Mouse (Mus musculus) midbrain, embryonic 14.5 days (tissue): ENCODE data around the gene Otx2. TPM values are rescaled to one million over a fixed set of nuclear protein-coding genes. Genes with fewer than 3 reads are reported as not detected.

Source experiments
- ATAC-seq: fragments of 200-750 bp; cut with Nextera tagmentation; 2 replicates; pipeline ENCODE4 v1.8.0; 2017; ENCODE audit warnings: moderate number of reproducible peaks, moderate library complexity; ENCODE audit not compliant: low FRiP score, low TSS enrichment
- DNase-seq: peaks from one replicate; pipeline ENCODE4 v3.0.0-alpha.2; 2015
- H3K27ac ChIP-seq: fragments of 300-500 bp; sonication (generic); replicated peaks from 2 replicates; pipeline ENCODE4 v1.5.1; 2014; ENCODE audit warnings: mild to moderate bottlenecking, low read depth, low read length, moderate library complexity
- H3K27me3 ChIP-seq: fragments of 300-500 bp; sonication (generic); 2 replicates; pipeline ENCODE4 v1.6.1; 2014; ENCODE audit warnings: low read length, control low read depth, mixed read lengths; ENCODE audit not compliant: control insufficient read depth, insufficient read depth
- H3K36me3 ChIP-seq: fragments of 300-500 bp; sonication (generic); 2 replicates; pipeline ENCODE4 v1.6.1; 2014; ENCODE audit warnings: low read length, control low read depth; ENCODE audit not compliant: control insufficient read depth, insufficient read depth
- H3K4me1 ChIP-seq: fragments of 300-500 bp; sonication (generic); 2 replicates; pipeline ENCODE4 v1.6.1; 2014; ENCODE audit warnings: mild to moderate bottlenecking, antibody characterized with exemption, low read length, control low read depth; ENCODE audit not compliant: control insufficient read depth, insufficient read depth
- H3K4me2 ChIP-seq: fragments of 300-500 bp; sonication (generic); 2 replicates; pipeline ENCODE4 v1.6.1; 2014; ENCODE audit warnings: mild to moderate bottlenecking, low read length, moderate library complexity
- H3K4me3 ChIP-seq: fragments of 300-500 bp; sonication (generic); replicated peaks from 2 replicates; pipeline ENCODE4 v1.5.1; 2014; ENCODE audit warnings: low read depth, low read length
- H3K9ac ChIP-seq: fragments of 300-500 bp; sonication (generic); replicated peaks from 2 replicates; pipeline ENCODE4 v1.6.1; 2014; ENCODE audit warnings: mild to moderate bottlenecking, low read length, moderate library complexity
- H3K9me3 ChIP-seq: fragments of 300-500 bp; sonication (generic); 2 replicates; pipeline ENCODE4 v1.6.1; 2016; ENCODE audit warnings: low read length, control low read depth, mixed read lengths; ENCODE audit not compliant: control insufficient read depth
- WGBS: fragments of 180-500 bp; shearing (Covaris S2); extraction: QIAGEN DNeasy Blood & Tissue Kit; methylation state at CpG from one replicate; pipeline ENCODE4 v1.1.7; 2014; 5-methylcytosine and 5-hydroxymethylcytosine counted together
- polyA plus RNA-seq: library from polyadenylated mRNA; unstranded; fragments of >200 nt; fragmentation: Nextera tagmentation; extraction: Ambion mirVana; gene quantifications from 2 replicates; pipeline ENCODE4 v1.2.1, GENCODE M21; 2014

The Otx2 gene
- polyA plus RNA-seq, 1 experiment from 2014 or later = 129 TPM

GRCm38 (mm10) chr14:48670761-48671479 is 2.7 kb downstream of the Otx2 start:
- ATAC-seq (no peak), DNase-seq (peak; percentile 57)
- Histone ChIP-seq H3K9me3 (no peaks in the 10 kb centered on the region), H3K36me3 (no peaks in the 10 kb centered on the region), H3K9ac (peak overlapping the region; percentile 76; the same call in 1 of the 2 replicates), H3K27me3 (peaks cover 7% of the 10 kb centered on the region; the same call in 1 of the 2 replicates), H3K4me3 (peak overlapping the region; percentile 58), H3K4me1 (peaks cover 14% of the 10 kb centered on the region), H3K4me2 (peak overlapping the region; percentile 86), H3K27ac (peak overlapping the region; percentile 91)
- WGBS = 11% methylated on average over 4 of the region's 4 CpGs

DNA sequence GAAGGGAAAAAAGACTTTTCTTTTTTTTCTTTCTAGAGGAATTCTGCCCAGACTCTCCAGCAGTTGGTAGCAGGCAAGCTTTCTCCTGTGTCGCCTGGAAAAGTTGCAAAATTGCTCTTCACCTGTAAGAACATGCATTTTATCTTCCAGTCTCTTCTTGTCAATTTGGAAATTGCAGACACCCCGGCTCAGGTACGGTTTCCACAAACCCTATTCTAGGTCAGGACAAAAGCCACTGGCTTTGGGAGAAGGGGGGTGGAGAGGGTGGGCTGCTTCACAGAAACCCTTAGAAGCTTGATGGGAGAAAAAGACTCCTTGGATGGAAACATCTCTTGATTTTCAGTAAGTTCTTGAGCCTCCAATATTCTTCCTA is 3.4 kb downstream of the Otx2 start:
- 4% methylated on average over 3 of the region's 3 CpGs for WGBS
- H3K9ac ChIP-seq = peak overlapping the region; percentile 76; the same call in 1 of the 2 replicates
- no peaks in the 10 kb centered on the region for H3K36me3 ChIP-seq
- peaks cover 9% of the 10 kb centered on the region for H3K4me1 ChIP-seq
- peak overlapping the region; percentile 91 for H3K27ac ChIP-seq
- H3K9me3 ChIP-seq = no peaks in the 10 kb centered on the region
- peak; percentile 62 for DNase-seq
- peak overlapping the region; percentile 86 for H3K4me2 ChIP-seq
- H3K4me3 ChIP-seq = peak overlapping the region; percentile 58
- H3K27me3 ChIP-seq = peaks cover 7% of the 10 kb centered on the region; the same call in 1 of the 2 replicates
- no peak for ATAC-seq

DNA sequence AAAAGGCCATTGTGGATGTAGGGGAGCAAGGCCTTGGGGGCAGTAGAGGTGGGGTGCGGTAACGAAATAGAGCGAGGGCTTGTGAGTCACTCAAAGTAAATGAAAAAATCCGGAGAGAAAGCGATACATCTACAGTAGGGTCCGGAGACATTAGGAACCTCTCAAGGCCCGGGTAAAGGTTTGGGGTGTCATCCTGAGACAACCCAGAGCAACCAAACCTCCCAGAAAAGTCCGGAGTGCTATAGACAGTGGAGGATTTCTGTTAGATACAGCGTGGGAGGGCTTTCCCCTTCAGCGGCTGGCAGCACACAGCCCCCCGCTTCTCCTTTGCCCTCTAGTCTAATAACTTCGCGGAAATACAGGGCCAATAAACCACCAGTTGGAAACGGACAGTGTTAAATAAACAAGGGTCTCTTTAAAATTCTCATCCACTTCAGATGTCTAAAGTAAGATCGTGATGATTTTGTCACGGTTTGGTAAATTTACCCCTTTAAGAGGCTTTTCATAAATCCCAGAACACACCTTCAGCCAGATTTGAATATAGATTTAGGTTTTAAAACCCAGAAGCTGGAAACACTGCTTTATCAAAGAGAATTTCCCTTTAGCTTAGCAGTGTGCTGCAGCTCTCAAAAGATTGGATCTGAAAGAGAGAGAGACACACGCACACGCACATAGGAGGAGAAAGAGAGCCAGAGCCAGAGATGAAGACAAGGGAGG is 3.9 kb downstream of the Otx2 start:
- Histone ChIP-seq H3K27me3 (peaks cover 7% of the 10 kb centered on the region; the same call in 1 of the 2 replicates), H3K36me3 (no peaks in the 10 kb centered on the region), H3K4me1 (peaks cover 8% of the 10 kb centered on the region), H3K9me3 (no peaks in the 10 kb centered on the region), H3K27ac (peak overlapping the region; percentile 91), H3K9ac (peak overlapping the region; percentile 76), H3K4me2 (peak overlapping the region; percentile 86), H3K4me3 (peak overlapping the region; percentile 58)
- 4% methylated on average over 18 of the region's 18 CpGs for WGBS
- no peak for ATAC-seq
- peak; percentile 65 for DNase-seq

DNA sequence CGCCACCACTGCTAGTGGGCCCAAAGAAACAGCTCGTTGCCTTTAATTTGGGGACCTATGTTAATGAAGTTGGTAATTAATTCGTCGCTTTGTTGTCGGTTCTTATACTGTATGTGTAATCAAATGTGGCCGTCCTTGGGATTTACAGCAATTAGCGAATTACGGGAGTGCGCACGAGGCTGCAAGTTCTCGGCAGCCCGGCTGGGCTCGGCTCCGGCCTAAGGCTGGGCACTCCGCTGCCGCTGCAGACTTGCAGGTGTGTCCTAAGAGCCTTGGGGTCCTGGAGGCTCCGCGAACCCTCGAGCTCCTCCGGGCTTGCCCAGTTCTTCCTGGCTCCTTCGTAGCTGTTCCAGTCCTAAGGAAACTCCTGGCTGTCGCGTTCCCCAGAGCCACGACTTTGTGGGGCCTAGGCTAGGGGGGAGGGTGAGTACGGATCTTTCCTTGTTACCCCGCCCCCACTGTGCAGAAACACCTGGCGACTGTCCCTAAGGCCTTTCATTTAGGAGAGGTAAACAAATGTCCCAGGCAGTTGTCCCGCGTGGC is 4.8 kb downstream of the Otx2 start:
- Histone ChIP-seq H3K9me3 (no peaks in the 10 kb centered on the region), H3K27me3 (peaks cover 7% of the 10 kb centered on the region; the same call in 1 of the 2 replicates), H3K27ac (peak overlapping the region; percentile 91), H3K36me3 (no peaks in the 10 kb centered on the region), H3K4me2 (peak overlapping the region; percentile 86), H3K9ac (peak overlapping the region; percentile 76), H3K4me3 (peak overlapping the region; percentile 58), H3K4me1 (peaks cover 4% of the 10 kb centered on the region)
- WGBS = 1% methylated on average over 29 of the region's 29 CpGs
- DNase-seq = peak; percentile 73
- ATAC-seq = 0 out of 2 replicates have a peak, but pooled peaks have one; percentile 39

- ATAC-seq (0 out of 2 replicates have a peak, but pooled peaks have one; percentile 21), DNase-seq (peak; percentile 64)
- no peaks in the 10 kb centered on the region for H3K36me3 ChIP-seq
- no peaks in the 10 kb centered on the region for H3K4me1 ChIP-seq
- H3K4me3 ChIP-seq = peak overlapping the region; percentile 58
- WGBS = 5% methylated on average over 11 of the region's 11 CpGs
- peak overlapping the region; percentile 76 for H3K9ac ChIP-seq
- no peaks in the 10 kb centered on the region for H3K9me3 ChIP-seq
- H3K27ac ChIP-seq = peak overlapping the region; percentile 91
- H3K27me3 ChIP-seq = peaks cover 7% of the 10 kb centered on the region; the same call in 1 of the 2 replicates
- H3K4me2 ChIP-seq = peak overlapping the region; percentile 86
Observed at GRCm38 (mm10) chr14:48668051-48668481, 5.6 kb downstream of the Otx2 start.

GRCm38 (mm10) chr14:48667396-48667795 is 6.2 kb downstream of the Otx2 start:
- peaks cover 7% of the 10 kb centered on the region; the same call in 1 of the 2 replicates for H3K27me3 ChIP-seq
- H3K4me2 ChIP-seq = peak overlapping the region; percentile 86
- H3K9me3 ChIP-seq = no peaks in the 10 kb centered on the region
- 3% methylated on average over 12 of the region's 12 CpGs for WGBS
- peak overlapping the region; percentile 95 for H3K9ac ChIP-seq
- H3K4me1 ChIP-seq = peaks cover 2% of the 10 kb centered on the region; the same call in 1 of the 2 replicates
- H3K4me3 ChIP-seq = peak overlapping the region; percentile 58
- DNase-seq (peak; percentile 88), ATAC-seq (peak; percentile 49; the same call in 1 of the 2 replicates)
- H3K36me3 ChIP-seq = 0 out of 2 replicates have a peak, but pooled peaks cover 1% of the 10 kb centered on the region
- peak overlapping the region; percentile 91 for H3K27ac ChIP-seq

DNA sequence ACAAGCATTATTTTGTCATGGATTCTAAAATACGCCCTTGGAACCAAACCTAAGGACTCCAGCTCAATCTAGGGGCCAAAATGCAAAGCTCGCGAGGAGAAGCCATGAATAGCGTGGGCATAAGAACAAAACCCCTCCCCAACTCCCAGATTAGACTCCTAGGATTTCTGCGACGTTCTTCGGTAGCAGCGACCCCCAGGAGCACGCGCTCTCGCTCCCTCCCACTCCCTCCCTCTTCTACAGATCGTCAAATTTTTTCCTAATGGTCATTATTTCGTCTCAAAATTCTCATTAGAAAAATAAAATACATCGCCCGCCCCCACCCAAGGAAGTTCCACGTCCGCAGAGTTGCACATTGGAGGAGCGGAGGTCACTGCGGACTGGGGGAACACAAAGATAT is 6.8 kb downstream of the Otx2 start:
- Histone ChIP-seq H3K27ac (peak overlapping the region; percentile 91), H3K4me1 (peaks cover 7% of the 10 kb centered on the region; the same call in 1 of the 2 replicates), H3K36me3 (0 out of 2 replicates have a peak, but pooled peaks cover 6% of the 10 kb centered on the region), H3K27me3 (peaks cover 7% of the 10 kb centered on the region; the same call in 1 of the 2 replicates), H3K4me2 (peak overlapping the region; percentile 86), H3K9ac (peak overlapping the region; percentile 95), H3K4me3 (peak overlapping the region; percentile 58), H3K9me3 (no peaks in the 10 kb centered on the region)
- WGBS = under 1% methylated on average over 19 of the region's 19 CpGs
- ATAC-seq (no peak), DNase-seq (peak; percentile 69)
